Comparison of ENCODE assay signal across 8 mouse cellular contexts in the genomic region with DNA sequence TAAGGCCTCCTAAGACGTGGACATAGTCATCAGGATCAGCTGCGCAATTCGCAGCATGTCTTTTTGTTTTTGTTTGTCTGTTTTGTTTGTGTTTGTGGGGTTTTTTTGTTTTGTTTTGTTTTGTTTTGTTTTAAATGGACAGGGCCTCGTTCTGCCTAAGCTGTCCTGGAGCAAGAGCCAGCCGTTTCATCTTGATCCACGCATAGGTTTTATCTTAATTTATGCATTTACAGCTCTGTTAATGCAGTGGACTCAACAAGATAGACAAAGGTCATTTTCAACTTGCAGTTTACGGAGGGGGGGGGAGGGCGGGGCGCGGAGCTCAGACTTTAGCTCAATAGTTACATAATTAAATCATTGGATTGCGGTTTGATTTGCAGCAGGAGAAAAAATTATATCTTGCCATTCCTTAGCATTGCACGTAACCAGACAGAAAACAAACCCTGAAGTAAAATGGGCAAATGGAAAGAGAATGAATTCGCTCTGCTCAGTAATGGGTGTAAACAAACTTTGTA. TPM values are rescaled to one million over a fixed set of nuclear protein-coding genes. Genes with fewer than 3 reads are reported as not detected.
DNase-seq lines count a peak whose midpoint lies in the region; ATAC-seq and TF ChIP-seq lines count a peak whose summit lies in the region.
"Had no signal": no experiment of that assay in that cellular context is flagged by ENCODE, and none has a peak within 500 bp of the region (broad histone marks: within the 10 kb centered on the region; RNA-seq: fewer than 3 reads in every experiment).

No protein-coding gene starts in this region.

- H3K36me3 ChIP-seq in hindbrain, embryonic 12.5 days: no peaks in the 10 kb centered on the region
- no peaks in the 10 kb centered on the region for H3K36me3 ChIP-seq in hindbrain, embryonic 11.5 days (ENCODE audit: control insufficient read depth, insufficient read depth, low read length)
- no peaks in the 10 kb centered on the region for H3K36me3 ChIP-seq in embryonic facial prominence, embryonic 15.5 days
- H3K36me3 ChIP-seq in liver, embryonic 15.5 days (replicated peaks): no peaks in the 10 kb centered on the region

- no peak overlapping the region for H3K9ac ChIP-seq in hindbrain, embryonic 12.5 days
- no peak overlapping the region for H3K9ac ChIP-seq in hindbrain, embryonic 11.5 days (ENCODE audit: low read depth, low read length)
- H3K9ac ChIP-seq in embryonic facial prominence, embryonic 15.5 days: no peak overlapping the region
- H3K9ac ChIP-seq in liver, embryonic 15.5 days: no peak overlapping the region

- H3K4me3 ChIP-seq in hindbrain, embryonic 12.5 days: no peak overlapping the region
- H3K4me3 ChIP-seq in hindbrain, embryonic 11.5 days (ENCODE audit: low read depth, low read length): no peak overlapping the region
- H3K4me3 ChIP-seq in bone marrow macrophage, adult 2 months (ENCODE audit: insufficient read depth, low read length): peak overlapping the region; percentile 55
- peak overlapping the region; percentile 53 for H3K4me3 ChIP-seq in embryonic facial prominence, embryonic 15.5 days (replicated peaks)
- peak overlapping the region; percentile 62 for H3K4me3 ChIP-seq in liver, embryonic 15.5 days (replicated peaks)
- no peak overlapping the region for H3K4me3 ChIP-seq in cerebellum, adult 2 months (replicated peaks; ENCODE audit: insufficient read depth, low read depth, low read length)

- no peaks in the 10 kb centered on the region for H3K9me3 ChIP-seq in hindbrain, embryonic 12.5 days (replicated peaks)
- H3K9me3 ChIP-seq in hindbrain, embryonic 11.5 days (ENCODE audit: control insufficient read depth, low read length): no peaks in the 10 kb centered on the region
- no peaks in the 10 kb centered on the region for H3K9me3 ChIP-seq in embryonic facial prominence, embryonic 15.5 days (replicated peaks)
- no peaks in the 10 kb centered on the region for H3K9me3 ChIP-seq in liver, embryonic 15.5 days (replicated peaks)

- no peak overlapping the region for H3K27ac ChIP-seq in hindbrain, embryonic 12.5 days
- H3K27ac ChIP-seq in hindbrain, embryonic 11.5 days (ENCODE audit: low read depth, low read length): no peak overlapping the region
- peak overlapping the region; percentile 94 for H3K27ac ChIP-seq in bone marrow macrophage, adult 2 months (ENCODE audit: insufficient read depth, low read depth, low read length)
- H3K27ac ChIP-seq in embryonic facial prominence, embryonic 15.5 days (replicated peaks): peak overlapping the region; percentile 85
- peak overlapping the region; percentile 77 for H3K27ac ChIP-seq in liver, embryonic 15.5 days (replicated peaks)
- no peak overlapping the region for H3K27ac ChIP-seq in cerebellum, adult 2 months (ENCODE audit: insufficient read depth, low read length)

- H3K4me1 ChIP-seq in hindbrain, embryonic 12.5 days: peaks cover 9% of the 10 kb centered on the region
- H3K4me1 ChIP-seq in hindbrain, embryonic 11.5 days (replicated peaks; ENCODE audit: control insufficient read depth, insufficient read depth, low read length): no peaks in the 10 kb centered on the region
- peaks cover 37% of the 10 kb centered on the region for H3K4me1 ChIP-seq in bone marrow macrophage, adult 2 months (ENCODE audit: control insufficient read depth, insufficient read depth, low read length)
- peaks cover 11% of the 10 kb centered on the region; the same call in 1 of the 2 replicates for H3K4me1 ChIP-seq in embryonic facial prominence, embryonic 15.5 days
- 0 out of 2 replicates have a peak, but pooled peaks cover 16% of the 10 kb centered on the region for H3K4me1 ChIP-seq in liver, embryonic 15.5 days (replicated peaks)
- no peaks in the 10 kb centered on the region for H3K4me1 ChIP-seq in cerebellum, adult 2 months (ENCODE audit: control insufficient read depth, insufficient read depth, low read length)

- no peaks in the 10 kb centered on the region for H3K27me3 ChIP-seq in hindbrain, embryonic 12.5 days
- no peaks in the 10 kb centered on the region for H3K27me3 ChIP-seq in hindbrain, embryonic 11.5 days (ENCODE audit: control insufficient read depth, insufficient read depth, low read length)
- H3K27me3 ChIP-seq in embryonic facial prominence, embryonic 15.5 days: no peaks in the 10 kb centered on the region
- H3K27me3 ChIP-seq in liver, embryonic 15.5 days: 0 out of 2 replicates have a peak, but pooled peaks cover 9% of the 10 kb centered on the region
- H3K27me3 ChIP-seq in cerebellum, adult 2 months (ENCODE audit: control insufficient read depth, insufficient read depth, low read length): no peaks in the 10 kb centered on the region

- no peak for TF ChIP-seq CTCF in bone marrow macrophage, adult 2 months (IDR thresholded peaks at IDR 0.05; ENCODE audit: low read depth, low read length)
- no peak for TF ChIP-seq CTCF in cerebellum, adult 2 months (IDR thresholded peaks at IDR 0.05; ENCODE audit: borderline replicate concordance, insufficient read depth, low read depth, low read length)

- WGBS in hindbrain, embryonic 12.5 days: 89% methylated on average over 13 of the region's 13 CpGs
- WGBS in hindbrain, embryonic 11.5 days: 90% methylated on average over 13 of the region's 13 CpGs
- 68% methylated on average over 13 of the region's 13 CpGs for WGBS in embryonic facial prominence, embryonic 15.5 days
- 65% methylated on average over 13 of the region's 13 CpGs for WGBS in liver, embryonic 15.5 days (ENCODE audit: insufficient replicate concordance)
- 86% methylated on average over 13 of the region's 13 CpGs for WGBS in cerebellum, adult 2 months

- DNase-seq in hindbrain, embryonic 11.5 days (ENCODE audit: low spot score): no peak
- DNase-seq in cerebellum, adult 2 months: no peak
- DNase-seq in left cerebral cortex, adult 11 months (ENCODE audit: low spot score): no peak
- DNase-seq: kidney, postnatal 4 days had no signal

- no peak for ATAC-seq in hindbrain, embryonic 12.5 days (ENCODE audit: low FRiP score)
- ATAC-seq in hindbrain, embryonic 11.5 days (ENCODE audit: low FRiP score): no peak
- ATAC-seq in embryonic facial prominence, embryonic 15.5 days (ENCODE audit: insufficient number of reproducible peaks, low FRiP score, low TSS enrichment, low read depth): no peak
- ATAC-seq in liver, embryonic 15.5 days (ENCODE audit: insufficient read depth): no peak

- no peak for TF ChIP-seq POLR2A in bone marrow macrophage, adult 2 months (IDR thresholded peaks at IDR 0.05; ENCODE audit: borderline replicate concordance, low read depth, low read length)
- TF ChIP-seq POLR2A in cerebellum, adult 2 months (IDR thresholded peaks at IDR 0.05; ENCODE audit: borderline replicate concordance, insufficient read depth, low read length): no peak

- H3K4me2 ChIP-seq in hindbrain, embryonic 12.5 days (replicated peaks): peak overlapping the region; percentile 77; the same call in 1 of the 2 replicates
- no peak overlapping the region for H3K4me2 ChIP-seq in hindbrain, embryonic 11.5 days (replicated peaks; ENCODE audit: low read depth, low read length)
- peak overlapping the region; percentile 74 for H3K4me2 ChIP-seq in embryonic facial prominence, embryonic 15.5 days (replicated peaks)
- H3K4me2 ChIP-seq in liver, embryonic 15.5 days: peak overlapping the region; percentile 67

RNA-seq across cellular contexts. Expression of gene Galm, which starts 1.3 kb away (rescaled TPM):
- 8.5 and 9.1 TPM in 2 replicates for polyA plus RNA-seq in hindbrain, embryonic 12.5 days (2016; fragmentation: Nextera tagmentation; extraction: Ambion mirVana)
- polyA plus RNA-seq in hindbrain, embryonic 11.5 days (2014; fragmentation: Nextera tagmentation; extraction: Ambion mirVana): 7.8 and 9.1 TPM in 2 replicates
- 18.1 and 18.2 TPM in 2 replicates for polyA plus RNA-seq in bone marrow macrophage, adult 2 months (2012; ENCODE audit: insufficient read depth, insufficient read length, missing spikeins)
- 25.8 and 32.0 TPM in 2 replicates for polyA plus RNA-seq in embryonic facial prominence, embryonic 15.5 days (2015; fragmentation: Nextera tagmentation; extraction: Ambion mirVana)
- polyA plus RNA-seq in liver, embryonic 15.5 days (2015; fragmentation: Nextera tagmentation; extraction: Ambion mirVana): 31.9 and 35.9 TPM in 2 replicates
- polyA plus RNA-seq in cerebellum, adult 2 months (2012; rRNA removed): 3.4 and 4.3 TPM in 2 replicates

Comparison
In these comparisons a context has a peak if more than half of its experiments do, and no peak if none do; other contexts are left out.
1. H3K27ac ChIP-seq: peak in bone marrow macrophage, adult 2 months (single experiment), embryonic facial prominence, embryonic 15.5 days (single experiment) and liver, embryonic 15.5 days (single experiment); none in hindbrain, embryonic 12.5 days (single experiment), hindbrain, embryonic 11.5 days (single experiment) and cerebellum, adult 2 months (single experiment).
2. H3K4me3 ChIP-seq: peak in bone marrow macrophage, adult 2 months (single experiment), embryonic facial prominence, embryonic 15.5 days (single experiment) and liver, embryonic 15.5 days (single experiment); none in hindbrain, embryonic 12.5 days (single experiment), hindbrain, embryonic 11.5 days (single experiment) and cerebellum, adult 2 months (single experiment).